7 mouse cellular contexts compared by ENCODE assay signal in the genomic region with DNA sequence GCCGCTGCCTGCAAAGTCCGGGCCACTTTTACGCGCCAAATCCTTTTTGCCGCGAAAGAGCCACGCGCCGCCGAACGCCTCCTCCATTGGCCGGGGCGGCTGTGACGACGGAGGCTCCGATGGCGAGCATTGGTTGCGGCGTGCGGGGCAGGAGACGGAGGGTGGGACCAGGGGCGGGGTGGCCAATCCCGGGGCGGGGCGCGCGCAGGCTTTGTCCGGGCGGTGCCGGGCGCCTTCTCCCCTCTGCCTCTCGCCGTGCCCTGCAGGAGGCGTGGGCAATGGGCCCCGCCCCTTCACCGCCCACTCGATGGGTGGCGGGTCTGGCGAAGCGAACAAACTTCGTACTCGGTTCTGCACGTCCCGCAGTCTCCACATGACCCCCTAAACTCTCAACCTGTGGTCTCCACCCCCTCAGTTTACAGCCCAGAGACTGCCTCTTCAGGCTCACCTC. TPM values are rescaled to one million over a fixed set of nuclear protein-coding genes. Genes with fewer than 3 reads are reported as not detected.
A peak's percentile ranks its signal among the peaks of the same experiment; 100 is the strongest.
DNase-seq lines count a peak whose midpoint lies in the region; ATAC-seq lines count a peak whose summit lies in the region.

A gene (minus strand): TSS at position 57 of the 451 bp plus-strand sequence.

- H3K27me3 ChIP-seq in intestine, embryonic 15.5 days (replicated peaks) = no peaks in the 10 kb centered on the region
- 0 out of 2 replicates have a peak, but pooled peaks cover 7% of the 10 kb centered on the region for H3K27me3 ChIP-seq in midbrain, embryonic 10.5 days (ENCODE audit: low read depth, poor library complexity, severe bottlenecking)

- no peaks in the 10 kb centered on the region for H3K9me3 ChIP-seq in intestine, embryonic 15.5 days
- H3K9me3 ChIP-seq in midbrain, embryonic 10.5 days (replicated peaks) = no peaks in the 10 kb centered on the region

- peaks cover 41% of the 10 kb centered on the region for H3K4me1 ChIP-seq in intestine, embryonic 15.5 days (replicated peaks)
- peaks cover 64% of the 10 kb centered on the region for H3K4me1 ChIP-seq in midbrain, embryonic 10.5 days

- 0% methylated on average over 44 of the region's 44 CpGs for WGBS in intestine, embryonic 15.5 days
- under 1% methylated on average over 44 of the region's 44 CpGs for WGBS in midbrain, embryonic 10.5 days

- H3K9ac ChIP-seq in intestine, embryonic 15.5 days = peak within 1 kb of the TSS; percentile 77

- peak within 1 kb of the TSS; percentile 78 for H3K4me2 ChIP-seq in intestine, embryonic 15.5 days (replicated peaks)

- H3K36me3 ChIP-seq in intestine, embryonic 15.5 days = no peaks in the 10 kb centered on the region
- peaks cover 22% of the 10 kb centered on the region for H3K36me3 ChIP-seq in midbrain, embryonic 10.5 days

- peak within 1 kb of the TSS; percentile 88 for H3K27ac ChIP-seq in intestine, embryonic 15.5 days
- peak within 1 kb of the TSS; percentile 98 for H3K27ac ChIP-seq in midbrain, embryonic 10.5 days (replicated peaks)

- H3K4me3 ChIP-seq in intestine, embryonic 15.5 days (replicated peaks) = peak within 1 kb of the TSS; percentile 90
- H3K4me3 ChIP-seq in midbrain, embryonic 10.5 days = peak within 1 kb of the TSS; percentile 87

- DNase-seq in adrenal gland, adult (ENCODE audit: inconsistent age in 2 of 2, low spot score in 1 of 2) = peak; percentile 95 to 97
- peak; percentile 97 for DNase-seq in embryo, embryonic 10.5 days (ENCODE audit: low spot score)
- DNase-seq in gastrocnemius, postnatal 25 days = peak; percentile 98
- peak; percentile 93 to 96 for DNase-seq in left cerebral cortex, postnatal 25 days (ENCODE audit: low spot score in 2 of 2)
- peak; percentile 99 for DNase-seq in midbrain, embryonic 10.5 days (ENCODE audit: low spot score)
- peak; percentile 96 for DNase-seq in right cerebral cortex, postnatal 4 days

- peak; percentile 97 for ATAC-seq in intestine, embryonic 15.5 days

- intact Hi-C loops in left cerebral cortex, postnatal 25 days (cut with DNase I) = no loop called here

RNA-seq across cellular contexts. Expression of the gene that starts here (rescaled TPM):
- 1 to 10 TPM in 1 of 2 experiments, under 1 TPM in 1; 0.87 to 1.8 TPM for total RNA-seq in gastrocnemius, postnatal 25 days (2021)
- polyA plus RNA-seq in intestine, embryonic 15.5 days (2015; fragmentation: Nextera tagmentation; extraction: Ambion mirVana) = 16.7 and 18.7 TPM in 2 replicates
- 10 to 100 TPM in 1 of 2 experiments, 1 to 10 TPM in 1; 8.8 to 10.1 TPM for total RNA-seq in left cerebral cortex, postnatal 25 days (2021)
- 34.9 and 35.5 TPM in 2 replicates for polyA plus RNA-seq in midbrain, embryonic 10.5 days (2016; fragmentation: Nextera tagmentation; extraction: Ambion mirVana)

Comparison
In these comparisons a context has a peak if more than half of its experiments do, and no peak if none do; other contexts are left out.
1. Peak in every context shown above with its lines: DNase-seq, ATAC-seq, H3K4me3 ChIP-seq and H3K27ac ChIP-seq.